Mouse (Mus musculus): ENCODE results near the gene Atp2a2. TPM values are rescaled to one million over a fixed set of nuclear protein-coding genes. Genes with fewer than 3 reads are reported as not detected.
"Not testable (repeated sequence)": the region's sequence is repeated elsewhere in the genome, so short reads cannot be mapped to it uniquely, and the experiment has no call there.

Atp2a2 gene
- polyA plus RNA-seq, 1 experiment from 2014 or later = 37.4 TPM

DNA sequence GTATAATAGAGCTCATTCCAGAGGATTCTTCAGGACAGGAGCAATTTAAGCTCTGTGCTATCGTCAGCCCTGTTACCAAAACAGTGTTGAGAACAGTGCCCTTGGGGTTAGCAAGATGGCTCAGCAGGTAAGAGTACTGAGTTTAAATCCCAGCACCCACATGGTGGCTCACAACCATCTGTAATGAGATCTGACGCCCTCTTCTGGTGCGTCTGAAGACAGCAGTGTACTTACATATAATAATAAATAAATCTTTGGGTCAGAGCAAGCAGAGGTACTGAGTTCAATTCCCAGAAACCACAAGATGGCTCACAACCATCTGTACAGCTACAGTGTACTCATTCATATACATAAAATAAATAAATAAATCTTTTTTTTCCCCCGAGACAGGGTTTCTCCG is 15.8 kb downstream of the Atp2a2 start:
- not testable (repeated sequence) for H3K4me1 ChIP-seq (ENCODE audit: control insufficient read depth, insufficient read depth, low read length); ATAC-seq (replicated peaks; ENCODE audit: insufficient number of reproducible peaks, low FRiP score, low TSS enrichment, low read depth); H3K4me3 ChIP-seq (ENCODE audit: low read depth, low read length); H3K4me2 ChIP-seq (ENCODE audit: low read depth, low read length); H3K27me3 ChIP-seq (ENCODE audit: control insufficient read depth, insufficient read depth, low read length); H3K27ac ChIP-seq (replicated peaks; ENCODE audit: low read depth, low read length); H3K9ac ChIP-seq (replicated peaks; ENCODE audit: low read length); DNase-seq (ENCODE audit: low spot score); H3K9me3 ChIP-seq (replicated peaks; ENCODE audit: control insufficient read depth, low read length); H3K36me3 ChIP-seq (replicated peaks; ENCODE audit: control insufficient read depth, insufficient read depth, low read depth, low read length)
- 78% methylated on average over 5 of the region's 5 CpGs for WGBS

DNA sequence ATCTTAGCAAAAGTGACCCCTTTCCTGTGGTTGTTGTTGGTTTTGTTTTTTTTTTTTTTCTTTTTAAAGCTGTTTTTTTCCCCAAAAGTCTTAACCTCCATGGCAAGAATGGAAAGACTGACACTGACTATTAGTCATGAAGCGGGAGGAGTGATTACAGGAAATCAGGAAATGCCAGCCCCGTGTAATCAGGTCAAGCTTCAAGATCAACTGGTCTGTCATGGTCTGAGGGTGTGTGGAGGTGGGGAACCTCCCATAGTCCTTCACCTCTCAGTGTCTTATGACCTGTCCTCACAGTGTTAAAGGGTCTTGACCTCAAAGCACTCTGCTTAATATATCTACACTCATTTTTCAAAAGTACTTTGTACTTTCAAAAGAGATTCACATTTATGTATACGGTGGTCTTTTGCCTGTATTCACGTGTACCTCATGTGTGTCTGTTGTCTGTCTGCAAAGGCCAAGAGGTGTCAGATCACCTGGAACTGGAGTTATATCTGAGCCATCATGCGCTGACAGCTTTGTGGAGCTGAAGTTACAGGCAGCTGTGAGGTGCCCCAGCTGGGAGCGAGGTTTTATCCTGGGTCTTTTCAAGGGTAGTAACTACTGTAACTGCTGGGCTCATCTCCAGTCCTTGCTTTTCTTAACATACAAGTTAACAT is 19.2 kb downstream of the Atp2a2 start:
- Histone ChIP-seq H3K9ac (replicated peaks; ENCODE audit: low read length) (no peak overlapping the region), H3K4me1 (ENCODE audit: control insufficient read depth, insufficient read depth, low read length) (no peaks in the 10 kb centered on the region), H3K4me3 (ENCODE audit: low read depth, low read length) (no peak overlapping the region), H3K4me2 (ENCODE audit: low read depth, low read length) (no peak overlapping the region), H3K27ac (replicated peaks; ENCODE audit: low read depth, low read length) (no peak overlapping the region), H3K27me3 (ENCODE audit: control insufficient read depth, insufficient read depth, low read length) (no peaks in the 10 kb centered on the region), H3K36me3 (replicated peaks; ENCODE audit: control insufficient read depth, insufficient read depth, low read depth, low read length) (peaks cover 4% of the 10 kb centered on the region), H3K9me3 (replicated peaks; ENCODE audit: control insufficient read depth, low read length) (no peaks in the 10 kb centered on the region)
- DNase-seq (ENCODE audit: low spot score) = no peak
- ATAC-seq (replicated peaks; ENCODE audit: insufficient number of reproducible peaks, low FRiP score, low TSS enrichment, low read depth) = no peak
- WGBS = 88% methylated on average over 6 of the region's 6 CpGs

DNA sequence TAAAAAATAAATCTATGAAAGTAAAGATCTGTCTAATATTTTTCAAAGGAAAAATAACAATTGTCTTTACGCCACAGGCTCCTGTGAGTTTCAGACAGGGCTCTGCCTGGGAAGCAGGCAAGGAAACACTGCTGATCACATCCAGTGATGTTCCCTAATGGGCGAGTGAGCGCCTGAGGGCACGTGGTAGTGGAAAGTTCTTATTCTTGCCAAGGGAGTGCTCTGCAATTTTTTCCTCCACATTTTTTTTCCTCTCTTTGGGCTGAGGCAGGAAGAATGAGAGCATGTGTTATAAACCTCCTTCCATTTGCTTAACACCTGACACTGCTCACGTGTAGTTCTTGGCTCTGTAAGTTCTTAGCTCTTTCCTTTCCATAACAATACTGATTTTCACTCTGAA is 20.2 kb downstream of the Atp2a2 start:
- no peak for DNase-seq (ENCODE audit: low spot score)
- no peak for ATAC-seq (replicated peaks; ENCODE audit: insufficient number of reproducible peaks, low FRiP score, low TSS enrichment, low read depth)
- Histone ChIP-seq H3K4me2 (ENCODE audit: low read depth, low read length) (no peak overlapping the region), H3K36me3 (replicated peaks; ENCODE audit: control insufficient read depth, insufficient read depth, low read depth, low read length) (peaks cover 4% of the 10 kb centered on the region), H3K9ac (replicated peaks; ENCODE audit: low read length) (no peak overlapping the region), H3K4me3 (ENCODE audit: low read depth, low read length) (no peak overlapping the region), H3K27me3 (ENCODE audit: control insufficient read depth, insufficient read depth, low read length) (no peaks in the 10 kb centered on the region), H3K27ac (replicated peaks; ENCODE audit: low read depth, low read length) (no peak overlapping the region), H3K4me1 (ENCODE audit: control insufficient read depth, insufficient read depth, low read length) (no peaks in the 10 kb centered on the region), H3K9me3 (replicated peaks; ENCODE audit: control insufficient read depth, low read length) (no peaks in the 10 kb centered on the region)
- 83% methylated on average over 5 of the region's 5 CpGs for WGBS

DNA sequence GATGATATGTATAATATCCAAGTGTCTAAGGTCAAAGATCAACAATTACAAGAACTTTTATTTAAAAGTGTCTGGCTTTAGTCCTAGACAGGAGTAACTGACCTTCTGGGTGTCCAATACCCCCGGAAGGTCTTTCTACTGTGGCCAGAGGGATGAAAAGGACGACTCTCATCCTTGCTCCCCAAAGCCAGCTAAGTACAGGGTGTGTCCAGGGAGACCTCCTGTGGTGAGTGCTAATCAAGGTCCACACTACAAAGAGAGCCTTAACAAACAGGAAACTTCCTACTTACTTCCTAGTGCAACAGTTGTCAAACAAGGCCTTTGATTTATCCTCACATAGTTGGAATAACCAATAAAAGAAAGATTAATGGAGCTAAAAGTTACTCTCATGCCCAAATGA is 22.9 kb downstream of the Atp2a2 start:
- H3K4me3 ChIP-seq (ENCODE audit: low read depth, low read length) = no peak overlapping the region
- DNase-seq (ENCODE audit: low spot score) = no peak
- 58% methylated on average over 2 of the region's 2 CpGs for WGBS
- no peaks in the 10 kb centered on the region for H3K27me3 ChIP-seq (ENCODE audit: control insufficient read depth, insufficient read depth, low read length)
- no peaks in the 10 kb centered on the region for H3K9me3 ChIP-seq (replicated peaks; ENCODE audit: control insufficient read depth, low read length)
- ATAC-seq (replicated peaks; ENCODE audit: insufficient number of reproducible peaks, low FRiP score, low TSS enrichment, low read depth) = no peak
- H3K4me2 ChIP-seq (ENCODE audit: low read depth, low read length) = no peak overlapping the region
- no peak overlapping the region for H3K9ac ChIP-seq (replicated peaks; ENCODE audit: low read length)
- H3K36me3 ChIP-seq (replicated peaks; ENCODE audit: control insufficient read depth, insufficient read depth, low read depth, low read length) = peaks cover 4% of the 10 kb centered on the region
- no peak overlapping the region for H3K27ac ChIP-seq (replicated peaks; ENCODE audit: low read depth, low read length)
- no peaks in the 10 kb centered on the region for H3K4me1 ChIP-seq (ENCODE audit: control insufficient read depth, insufficient read depth, low read length)

DNA sequence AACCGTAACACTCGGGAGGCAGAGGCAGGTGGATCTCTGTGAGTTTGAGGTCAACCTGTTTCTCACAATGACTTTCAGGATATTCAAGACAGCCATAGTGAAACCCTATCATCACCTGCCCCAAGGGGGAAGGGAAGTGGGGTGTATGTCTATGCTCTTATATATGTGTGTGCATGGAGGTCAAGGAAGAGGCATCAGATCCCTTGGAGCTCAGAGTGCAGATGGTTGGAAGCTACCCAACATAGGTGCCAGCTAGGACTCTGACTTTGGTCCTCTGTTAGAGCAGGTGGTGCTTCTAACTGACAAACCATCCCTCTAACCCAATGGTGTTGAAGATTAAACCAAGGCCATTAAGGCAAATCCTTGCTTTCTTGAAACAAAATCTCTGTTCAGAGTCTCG is 24.5 kb downstream of the Atp2a2 start:
- H3K4me3 ChIP-seq (ENCODE audit: low read depth, low read length) = no peak overlapping the region
- peaks cover 8% of the 10 kb centered on the region for H3K36me3 ChIP-seq (replicated peaks; ENCODE audit: control insufficient read depth, insufficient read depth, low read depth, low read length)
- H3K27me3 ChIP-seq (ENCODE audit: control insufficient read depth, insufficient read depth, low read length) = no peaks in the 10 kb centered on the region
- no peak overlapping the region for H3K9ac ChIP-seq (replicated peaks; ENCODE audit: low read length)
- no peaks in the 10 kb centered on the region for H3K9me3 ChIP-seq (replicated peaks; ENCODE audit: control insufficient read depth, low read length)
- H3K4me2 ChIP-seq (ENCODE audit: low read depth, low read length) = no peak overlapping the region
- no peaks in the 10 kb centered on the region for H3K4me1 ChIP-seq (ENCODE audit: control insufficient read depth, insufficient read depth, low read length)
- 91% methylated on average over 3 of the region's 3 CpGs for WGBS
- H3K27ac ChIP-seq (replicated peaks; ENCODE audit: low read depth, low read length) = no peak overlapping the region
- DNase-seq (ENCODE audit: low spot score) = no peak
- ATAC-seq (replicated peaks; ENCODE audit: insufficient number of reproducible peaks, low FRiP score, low TSS enrichment, low read depth) = no peak

DNA sequence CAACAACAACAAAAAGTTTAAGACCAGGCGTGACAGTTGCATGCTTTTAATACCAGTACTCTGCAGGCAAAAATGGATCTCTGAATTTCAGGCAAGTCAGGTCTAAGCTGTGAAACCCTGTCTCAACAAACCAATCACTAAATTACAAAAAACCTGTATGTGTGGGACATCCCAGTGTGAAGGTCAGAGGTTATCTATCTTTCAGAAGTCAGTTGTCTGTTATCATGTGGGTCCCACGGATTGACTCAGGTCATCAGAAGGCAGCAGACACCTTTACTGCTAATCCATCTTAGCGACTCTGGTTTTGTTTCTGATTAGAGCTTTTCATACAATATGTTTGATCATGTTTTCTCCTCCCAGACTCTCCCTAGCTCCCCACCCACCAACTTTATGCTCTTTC is 25.9 kb downstream of the Atp2a2 start:
- DNase-seq (ENCODE audit: low spot score) (no peak), ATAC-seq (replicated peaks; ENCODE audit: insufficient number of reproducible peaks, low FRiP score, low TSS enrichment, low read depth) (no peak)
- WGBS = 80% methylated on average over 3 of the region's 3 CpGs
- Histone ChIP-seq H3K4me2 (ENCODE audit: low read depth, low read length) (no peak overlapping the region), H3K4me3 (ENCODE audit: low read depth, low read length) (no peak overlapping the region), H3K27me3 (ENCODE audit: control insufficient read depth, insufficient read depth, low read length) (no peaks in the 10 kb centered on the region), H3K9me3 (replicated peaks; ENCODE audit: control insufficient read depth, low read length) (no peaks in the 10 kb centered on the region), H3K9ac (replicated peaks; ENCODE audit: low read length) (no peak overlapping the region), H3K27ac (replicated peaks; ENCODE audit: low read depth, low read length) (no peak overlapping the region), H3K36me3 (replicated peaks; ENCODE audit: control insufficient read depth, insufficient read depth, low read depth, low read length) (peaks cover 6% of the 10 kb centered on the region), H3K4me1 (ENCODE audit: control insufficient read depth, insufficient read depth, low read length) (no peaks in the 10 kb centered on the region)

DNA sequence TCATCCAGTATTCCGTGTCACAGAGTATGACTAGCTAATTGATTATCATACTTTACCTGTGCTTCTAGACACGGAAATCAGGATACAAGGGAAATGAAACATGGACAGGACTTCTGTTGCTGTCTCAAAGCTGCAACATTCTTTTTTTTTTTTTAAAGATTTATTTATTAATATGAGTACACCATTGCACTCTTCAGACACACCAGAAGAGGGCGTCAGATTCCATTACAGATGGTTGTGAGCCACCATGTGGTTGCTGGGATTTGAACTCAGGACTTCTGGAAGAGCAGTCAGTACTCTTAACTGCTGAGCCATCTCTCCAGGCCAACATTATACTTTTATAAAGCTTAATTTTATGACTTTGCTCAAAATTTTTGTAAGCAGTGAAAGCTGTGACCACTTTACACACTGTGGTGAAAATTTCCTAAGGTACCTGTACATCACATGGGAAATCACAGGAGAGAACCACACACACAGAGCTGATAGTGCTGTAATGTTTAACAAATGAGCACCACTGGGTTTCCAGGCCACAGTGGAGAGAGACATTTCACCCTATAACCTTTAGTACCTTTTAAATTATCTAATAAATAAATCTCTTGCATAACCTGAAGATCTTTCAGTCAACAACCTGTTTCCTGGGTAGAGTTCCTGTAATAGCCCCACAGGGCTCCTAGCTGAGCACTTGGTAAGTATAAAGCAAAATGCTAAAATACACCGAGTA is 27.2 kb downstream of the Atp2a2 start:
- no peaks in the 10 kb centered on the region for H3K27me3 ChIP-seq (ENCODE audit: control insufficient read depth, insufficient read depth, low read length)
- no peak overlapping the region for H3K27ac ChIP-seq (replicated peaks; ENCODE audit: low read depth, low read length)
- 81% methylated on average over 4 of the region's 4 CpGs for WGBS
- H3K9ac ChIP-seq (replicated peaks; ENCODE audit: low read length) = no peak overlapping the region
- DNase-seq (ENCODE audit: low spot score) (no peak), ATAC-seq (replicated peaks; ENCODE audit: insufficient number of reproducible peaks, low FRiP score, low TSS enrichment, low read depth) (no peak)
- no peak overlapping the region for H3K4me3 ChIP-seq (ENCODE audit: low read depth, low read length)
- H3K9me3 ChIP-seq (replicated peaks; ENCODE audit: control insufficient read depth, low read length) = no peaks in the 10 kb centered on the region
- H3K4me2 ChIP-seq (ENCODE audit: low read depth, low read length) = no peak overlapping the region
- peaks cover 5% of the 10 kb centered on the region; the same call in 1 of the 2 replicates for H3K36me3 ChIP-seq (replicated peaks; ENCODE audit: control insufficient read depth, insufficient read depth, low read depth, low read length)
- H3K4me1 ChIP-seq (ENCODE audit: control insufficient read depth, insufficient read depth, low read length) = no peaks in the 10 kb centered on the region

DNA sequence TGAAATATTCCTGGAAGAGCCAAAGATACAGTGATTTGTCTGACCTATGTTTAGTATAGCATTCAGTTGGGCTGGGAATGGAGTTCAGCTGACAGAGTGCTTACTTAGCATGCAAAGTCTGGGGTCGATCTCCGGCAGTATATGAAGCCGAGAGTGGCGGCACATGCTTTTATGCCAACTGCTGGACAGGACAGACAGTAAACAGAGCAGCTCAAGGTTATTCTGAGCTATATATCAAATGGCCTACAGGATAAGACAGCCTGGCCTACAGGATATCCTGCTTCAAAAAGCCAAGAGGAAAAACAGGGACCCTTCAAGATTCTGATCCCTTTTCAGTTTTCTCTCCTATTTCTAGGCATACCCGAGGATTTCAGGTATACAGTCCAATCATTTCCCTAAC is 30.4 kb downstream of the Atp2a2 start:
- WGBS = 89% methylated on average over 5 of the region's 5 CpGs
- Histone ChIP-seq H3K9me3 (replicated peaks; ENCODE audit: control insufficient read depth, low read length) (no peaks in the 10 kb centered on the region), H3K4me1 (ENCODE audit: control insufficient read depth, insufficient read depth, low read length) (no peaks in the 10 kb centered on the region), H3K9ac (replicated peaks; ENCODE audit: low read length) (no peak overlapping the region), H3K27me3 (ENCODE audit: control insufficient read depth, insufficient read depth, low read length) (no peaks in the 10 kb centered on the region), H3K36me3 (replicated peaks; ENCODE audit: control insufficient read depth, insufficient read depth, low read depth, low read length) (peaks cover 22% of the 10 kb centered on the region), H3K4me2 (ENCODE audit: low read depth, low read length) (no peak overlapping the region), H3K4me3 (ENCODE audit: low read depth, low read length) (no peak overlapping the region), H3K27ac (replicated peaks; ENCODE audit: low read depth, low read length) (no peak overlapping the region)
- ATAC-seq (replicated peaks; ENCODE audit: insufficient number of reproducible peaks, low FRiP score, low TSS enrichment, low read depth) (no peak), DNase-seq (ENCODE audit: low spot score) (no peak)
